Mouse (Mus musculus) adrenal gland, postnatal 14 days (tissue): Measurements from ENCODE around the gene Ntf3. TPM values are rescaled to one million over a fixed set of nuclear protein-coding genes. Genes with fewer than 3 reads are reported as not detected.

Experiments used
- DNase-seq: peaks from one replicate; pipeline ENCODE4 v3.0.0; 2021; ENCODE audit warnings: mixed read lengths
- total RNA-seq: library from RNA; stranded (reverse); gene quantifications from 2 replicates; pipeline ENCODE4 v1.2.3, GENCODE M21; 2021

The Ntf3 gene
- total RNA-seq, 1 experiment from 2014 or later: 2.1 TPM

DNA sequence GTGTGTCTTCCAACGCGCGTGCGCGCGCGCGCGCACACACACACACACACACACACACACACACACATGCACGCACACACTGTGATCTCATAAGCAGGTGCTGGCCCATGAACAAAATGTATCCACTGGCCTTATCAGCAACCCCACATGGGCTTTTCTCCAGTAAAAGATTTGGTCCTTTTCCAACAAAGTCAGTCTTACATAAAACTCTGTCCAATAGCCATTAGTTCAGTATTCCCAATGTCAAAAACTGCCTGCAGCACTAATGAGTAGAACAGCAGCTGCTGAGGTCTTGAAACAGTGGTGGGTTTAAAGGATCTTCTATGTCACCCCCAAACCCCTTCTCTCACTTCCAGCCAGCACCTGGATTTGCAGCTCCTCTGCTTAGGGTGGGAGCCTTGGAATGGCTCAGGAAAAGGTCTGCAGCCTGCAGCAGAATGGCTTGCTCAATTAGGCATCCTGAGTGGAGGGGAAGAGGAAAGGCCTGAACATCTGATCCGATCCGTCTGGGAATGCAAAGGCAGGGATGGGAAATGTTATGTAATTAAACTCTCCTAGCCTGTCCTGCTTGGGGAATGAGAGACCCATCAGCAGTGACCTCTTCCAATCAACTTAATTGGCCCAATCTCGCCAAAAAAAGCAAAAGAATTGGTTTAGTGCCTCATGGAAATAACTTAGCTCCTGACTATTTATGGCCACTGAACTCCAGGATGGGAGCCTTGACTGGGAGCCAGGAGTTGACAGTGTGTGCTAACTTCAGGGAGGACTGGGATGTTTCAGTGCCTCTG lies 7.2 kb downstream of the Ntf3 start:
- DNase-seq: peak; percentile 42

DNA sequence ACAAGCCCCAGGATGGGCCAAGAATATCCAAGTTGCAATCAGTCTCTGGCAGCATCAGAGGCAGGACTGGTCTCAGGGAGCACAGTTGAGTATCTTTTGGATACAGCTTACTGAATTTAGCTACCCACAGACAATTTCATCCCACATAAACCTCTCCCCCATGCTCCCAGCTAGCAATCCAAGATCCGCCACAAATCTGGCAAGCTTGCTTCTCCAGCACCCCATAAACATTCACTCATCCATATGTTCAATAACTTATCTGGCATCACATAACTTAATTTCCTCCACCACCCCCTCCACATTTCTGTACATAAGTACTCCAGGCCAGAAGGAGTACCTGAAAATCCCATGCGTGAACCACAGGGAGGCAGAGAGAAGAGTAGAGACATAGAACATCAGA lies 10.8 kb downstream of the Ntf3 start:
- DNase-seq: no peak

DNA sequence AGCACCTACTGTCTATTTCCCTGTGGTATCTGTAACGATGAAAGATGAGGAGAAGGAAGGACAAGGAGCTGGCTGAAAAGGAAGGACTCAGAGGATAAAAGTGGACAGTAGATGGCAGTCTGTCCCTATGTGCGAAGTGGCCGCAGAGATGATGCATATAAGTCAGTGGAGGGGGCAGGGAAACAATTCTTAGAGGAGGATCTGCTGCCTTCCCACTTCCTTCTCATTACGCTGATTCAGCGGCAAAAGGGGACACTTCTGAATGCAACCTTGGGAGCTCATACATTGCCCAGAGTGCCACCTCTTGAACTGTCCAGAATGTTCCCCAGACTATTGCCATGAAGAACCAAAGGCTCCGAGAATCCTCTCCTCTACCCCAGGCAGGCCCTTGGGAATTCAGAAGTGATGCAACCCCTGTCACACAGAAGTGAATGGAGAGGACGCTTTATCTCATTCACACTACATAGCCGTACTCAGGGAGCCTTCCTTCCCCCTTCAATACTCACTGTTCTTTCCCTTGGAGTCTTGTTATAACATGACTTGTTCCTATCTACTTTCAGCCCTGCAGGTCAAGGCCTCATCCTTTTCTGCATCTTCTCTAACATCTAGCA lies 12.2 kb downstream of the Ntf3 start:
- peak; percentile 50 for DNase-seq

DNA sequence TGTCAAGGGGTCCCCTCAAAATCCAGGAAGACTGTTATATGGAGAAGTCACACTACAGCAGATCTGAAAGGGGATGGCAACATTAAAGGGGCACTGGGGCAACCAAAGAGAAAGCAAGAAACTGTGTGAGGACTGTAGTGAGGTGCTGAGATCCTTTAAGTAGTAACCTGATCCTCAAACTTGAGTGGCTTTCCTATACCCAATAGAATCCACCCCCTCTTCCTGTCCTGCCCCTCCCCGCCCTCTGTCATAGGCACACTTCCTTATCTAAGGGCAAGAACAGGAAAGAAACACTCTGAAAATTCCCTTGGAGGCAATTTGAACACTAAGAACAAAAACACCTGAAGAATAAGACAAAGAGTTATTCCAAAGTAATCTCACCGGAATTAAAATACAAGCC lies 13.6 kb downstream of the Ntf3 start:
- no peak for DNase-seq

DNA sequence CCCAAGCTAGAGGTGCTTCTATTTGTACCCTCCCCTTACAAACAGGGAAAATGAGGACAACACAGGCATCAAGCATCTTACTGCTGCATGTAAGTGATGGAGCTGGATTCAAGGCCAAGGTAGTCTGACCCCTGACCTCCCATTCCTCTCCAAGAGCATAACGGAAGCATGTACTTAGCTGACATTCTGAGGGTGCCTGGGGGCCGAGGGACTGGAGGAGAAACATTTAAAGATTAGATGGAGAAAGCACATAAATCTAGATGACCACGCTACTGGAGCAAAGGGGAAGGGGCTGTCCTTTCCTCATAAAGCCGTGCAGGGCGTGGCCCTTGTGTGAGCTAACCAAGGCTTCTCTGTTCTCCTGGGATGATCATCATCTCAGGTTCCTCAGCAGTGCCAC lies 23.1 kb downstream of the Ntf3 start:
- no peak for DNase-seq

DNA sequence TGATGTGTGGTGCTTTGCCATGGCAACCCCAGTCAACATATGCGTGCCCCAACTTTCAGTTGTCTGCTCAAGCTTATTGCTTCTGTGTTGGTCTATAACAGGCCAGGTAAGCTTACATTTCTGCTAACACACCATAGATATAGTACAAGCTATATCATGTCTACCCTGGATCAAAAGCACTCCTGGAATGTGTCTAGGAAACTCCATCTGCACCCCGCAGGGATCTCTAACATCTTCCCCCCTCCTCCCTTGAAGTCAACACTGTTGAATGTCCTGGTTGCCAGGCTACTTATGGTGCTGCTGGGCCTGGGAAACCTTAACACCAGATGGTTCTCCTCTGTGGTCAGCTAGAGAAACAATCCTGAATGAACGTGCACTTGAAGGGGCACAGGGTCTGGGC lies 24.0 kb downstream of the Ntf3 start:
- no peak for DNase-seq

DNA sequence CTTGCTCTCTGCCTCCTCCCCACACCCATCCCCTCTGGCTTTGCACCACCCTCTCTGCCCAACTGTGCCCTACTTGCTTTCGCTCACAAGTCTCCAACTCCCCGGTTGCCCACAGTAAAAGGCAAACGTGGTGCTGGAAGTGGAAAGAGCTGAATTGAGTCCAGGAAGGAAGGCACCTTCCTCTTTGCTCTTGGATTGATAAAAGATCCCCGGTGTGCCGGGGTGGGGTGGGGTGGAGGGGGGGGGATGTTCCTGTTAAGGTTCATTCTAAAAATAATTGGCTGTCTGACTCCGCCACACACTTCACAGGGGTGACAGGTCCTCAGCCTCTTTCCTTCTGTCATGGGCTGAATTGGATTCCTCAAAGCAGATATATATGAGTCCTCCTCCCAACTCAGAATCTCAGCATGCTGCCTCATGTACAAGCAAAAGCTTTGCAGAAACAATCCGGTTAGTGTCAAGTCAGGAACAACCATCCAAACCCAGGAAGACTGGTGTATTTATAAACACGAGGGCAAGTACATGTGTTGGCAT lies 24.6 kb downstream of the Ntf3 start:
- DNase-seq: no peak

DNA sequence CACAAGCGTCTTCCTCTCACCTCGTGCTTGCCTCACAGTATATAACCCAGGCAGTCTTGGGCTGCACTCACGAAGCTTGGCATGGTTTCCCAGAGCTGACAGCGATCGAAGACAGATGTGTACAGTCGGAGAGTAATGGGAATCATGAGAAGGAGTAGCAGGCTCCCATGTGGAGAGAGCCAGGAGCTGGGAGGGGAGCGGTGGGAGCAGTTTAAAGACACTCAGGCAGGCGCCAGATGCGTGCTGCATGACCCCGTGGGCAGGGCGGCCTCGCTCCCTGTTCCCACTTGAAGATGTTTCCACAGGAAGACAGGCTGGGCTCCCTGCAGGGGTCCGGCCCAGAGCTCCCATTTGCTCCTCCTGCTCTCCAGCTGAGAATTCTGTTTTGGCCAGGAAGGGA lies 25.2 kb downstream of the Ntf3 start:
- peak; percentile 40 for DNase-seq

DNA sequence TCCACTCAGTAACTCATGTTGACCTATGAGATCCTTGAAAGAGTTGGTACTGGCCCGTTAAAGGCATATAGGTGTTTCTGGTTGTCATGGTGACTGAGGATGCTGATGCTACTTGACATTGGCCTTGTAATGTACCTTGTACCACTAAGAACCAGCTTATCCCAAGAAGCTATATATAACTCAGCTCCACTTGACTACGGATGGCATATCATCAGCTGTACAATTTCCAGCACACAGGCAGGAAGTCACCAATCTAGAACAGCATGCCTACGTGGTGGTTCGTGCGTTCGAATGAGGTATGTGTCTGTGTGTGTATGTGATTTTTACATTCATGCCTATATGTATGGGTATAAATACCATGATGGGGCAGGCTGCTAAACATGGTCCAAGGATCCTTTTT lies 25.7 kb downstream of the Ntf3 start:
- no peak for DNase-seq

DNA sequence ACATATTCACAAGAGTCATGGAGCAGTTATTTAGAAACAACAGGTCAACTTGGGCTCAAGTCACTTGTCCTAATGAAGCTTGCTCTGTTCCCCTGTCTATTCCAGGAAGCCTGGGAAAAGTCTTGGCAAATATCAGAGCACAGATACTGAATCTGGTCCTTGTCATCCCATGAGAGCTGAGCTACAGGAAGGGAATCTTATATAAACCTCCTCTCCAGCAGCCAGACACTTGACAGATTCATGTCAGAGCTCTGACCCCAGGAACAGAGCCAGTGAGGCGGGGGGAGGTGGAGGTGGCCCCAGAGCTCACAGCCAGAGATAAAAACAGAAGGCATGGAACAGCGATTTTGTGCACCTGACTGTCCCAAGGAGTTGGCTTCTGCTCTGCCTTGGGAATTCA lies 26.3 kb downstream of the Ntf3 start:
- DNase-seq: no peak

DNA sequence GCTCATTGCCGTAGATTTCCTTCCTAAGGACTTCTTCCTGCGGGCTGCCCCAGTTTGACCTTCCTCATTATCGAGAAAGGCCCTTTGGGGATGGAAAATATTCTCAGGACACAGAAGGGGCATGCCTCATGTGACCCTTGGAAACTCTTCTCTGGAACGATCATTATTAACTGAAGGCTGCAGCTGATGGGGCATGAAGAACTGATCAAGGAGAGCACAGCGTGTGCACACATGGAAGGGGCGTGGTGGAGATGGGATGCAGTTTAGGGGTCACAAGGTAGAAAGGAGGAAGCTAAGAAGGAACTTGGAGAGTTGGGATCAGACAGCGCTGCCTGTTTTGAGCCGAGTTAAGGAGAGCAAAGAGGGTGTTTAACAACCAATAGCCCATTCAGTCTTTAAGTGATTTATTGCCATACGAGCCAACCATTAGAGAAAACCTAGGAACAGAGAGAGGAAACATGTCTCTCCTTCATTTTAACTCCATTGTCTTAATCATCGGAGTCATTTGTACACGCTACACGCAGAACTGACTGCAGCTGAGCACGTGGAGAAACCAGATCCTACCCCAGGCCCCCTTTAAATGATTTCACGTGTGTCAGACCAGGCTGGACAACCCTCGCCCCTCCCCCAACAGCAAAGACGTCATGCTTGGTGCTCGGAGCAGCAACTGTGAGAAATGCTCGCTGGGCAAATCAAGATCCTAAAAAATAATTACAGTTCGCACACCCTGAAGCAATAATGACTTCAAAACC lies 32.4 kb downstream of the Ntf3 start:
- no peak for DNase-seq

DNA sequence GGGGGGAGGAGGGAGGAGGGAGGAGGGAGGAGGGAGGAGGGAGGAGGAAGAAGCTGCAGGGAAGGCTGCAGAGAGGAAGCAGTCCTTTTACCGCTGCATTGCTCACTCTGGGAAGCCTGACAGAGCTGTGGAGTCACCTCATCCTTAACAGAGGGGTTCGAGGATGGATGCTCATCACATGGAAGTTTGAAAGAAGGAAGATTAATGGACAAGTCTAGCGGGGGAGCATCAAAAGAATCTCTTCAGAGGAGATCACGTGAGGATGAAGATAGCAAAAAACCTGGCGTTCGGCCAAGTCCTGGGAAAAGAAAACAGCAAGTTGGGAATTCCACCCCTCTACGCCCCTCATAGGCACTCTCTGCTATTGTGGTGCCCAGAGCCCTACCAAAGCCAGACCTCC lies 38.5 kb downstream of the Ntf3 start:
- DNase-seq: peak; percentile 15

DNA sequence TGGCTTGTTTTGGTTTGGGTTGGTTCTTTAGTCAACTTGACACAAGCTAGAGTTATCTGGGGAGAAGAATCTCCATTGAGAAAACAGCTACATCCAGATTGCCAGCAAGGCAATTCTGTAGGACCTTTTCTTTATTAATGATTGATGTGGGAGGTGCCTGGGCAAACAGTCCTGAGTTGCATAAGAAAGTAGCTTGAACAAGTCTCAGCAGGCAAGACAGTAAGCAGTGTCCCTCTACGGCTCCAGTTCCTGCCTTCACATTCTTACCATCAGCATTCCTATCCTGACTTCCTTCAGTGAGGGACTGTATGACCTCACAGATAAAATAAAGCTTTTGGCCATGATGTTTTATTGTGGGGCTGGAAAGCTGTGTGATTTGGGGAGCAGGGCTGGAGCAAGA lies 48.5 kb downstream of the Ntf3 start:
- DNase-seq: no peak

DNA sequence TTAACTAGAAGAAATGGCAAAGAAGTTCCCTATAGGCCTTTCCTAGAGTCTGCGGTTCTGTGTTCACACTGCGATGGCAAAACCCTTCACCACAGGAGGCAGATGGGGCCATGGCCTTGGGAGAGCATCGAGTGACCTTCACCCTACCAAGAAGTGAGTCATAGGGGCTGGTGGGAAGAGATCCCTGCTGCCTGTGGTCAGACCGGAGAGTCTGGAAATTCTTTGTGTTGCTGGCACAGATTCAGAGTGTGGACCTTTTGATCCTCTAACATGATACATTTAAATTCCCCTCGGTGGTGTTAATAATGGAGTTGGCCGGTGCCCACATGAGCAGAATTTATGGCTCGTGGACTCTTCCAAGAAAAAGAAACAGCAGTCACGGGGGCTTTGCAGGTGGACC lies 49.5 kb downstream of the Ntf3 start:
- DNase-seq: peak; percentile 23

DNA sequence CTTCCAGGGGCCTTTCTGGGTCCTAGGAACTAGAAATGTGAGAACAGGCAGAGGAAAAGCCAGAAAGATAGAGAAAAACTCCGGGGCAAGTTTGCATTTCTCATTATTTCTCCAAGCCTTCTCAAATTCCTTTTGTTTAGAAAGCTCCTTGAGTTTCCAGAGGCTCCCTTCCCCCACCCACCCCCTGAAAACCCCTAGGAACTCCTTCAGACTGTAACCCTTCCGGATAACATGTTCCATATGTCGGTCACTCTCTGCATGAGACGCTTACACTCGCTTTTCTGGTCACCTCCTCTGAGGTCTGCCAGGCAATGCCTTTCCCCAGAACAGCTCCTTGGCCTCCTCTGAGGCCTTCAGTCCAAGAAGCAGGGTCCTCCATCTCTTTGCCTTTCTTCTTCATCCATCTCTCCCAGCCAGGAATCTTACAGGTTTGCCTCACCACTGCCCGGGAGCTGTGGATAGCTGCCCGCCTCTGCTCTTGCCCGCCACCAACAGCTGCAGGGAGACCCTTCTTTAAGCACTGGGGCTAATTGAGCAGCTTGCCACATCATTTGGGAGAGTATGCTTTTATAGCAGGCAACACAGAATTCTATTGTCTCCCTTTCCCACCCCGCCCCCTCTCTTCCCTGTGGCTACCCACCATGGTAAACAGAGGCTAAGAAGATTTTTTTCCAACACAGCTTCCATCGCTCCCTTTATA lies 51.6 kb downstream of the Ntf3 start:
- no peak for DNase-seq

DNA sequence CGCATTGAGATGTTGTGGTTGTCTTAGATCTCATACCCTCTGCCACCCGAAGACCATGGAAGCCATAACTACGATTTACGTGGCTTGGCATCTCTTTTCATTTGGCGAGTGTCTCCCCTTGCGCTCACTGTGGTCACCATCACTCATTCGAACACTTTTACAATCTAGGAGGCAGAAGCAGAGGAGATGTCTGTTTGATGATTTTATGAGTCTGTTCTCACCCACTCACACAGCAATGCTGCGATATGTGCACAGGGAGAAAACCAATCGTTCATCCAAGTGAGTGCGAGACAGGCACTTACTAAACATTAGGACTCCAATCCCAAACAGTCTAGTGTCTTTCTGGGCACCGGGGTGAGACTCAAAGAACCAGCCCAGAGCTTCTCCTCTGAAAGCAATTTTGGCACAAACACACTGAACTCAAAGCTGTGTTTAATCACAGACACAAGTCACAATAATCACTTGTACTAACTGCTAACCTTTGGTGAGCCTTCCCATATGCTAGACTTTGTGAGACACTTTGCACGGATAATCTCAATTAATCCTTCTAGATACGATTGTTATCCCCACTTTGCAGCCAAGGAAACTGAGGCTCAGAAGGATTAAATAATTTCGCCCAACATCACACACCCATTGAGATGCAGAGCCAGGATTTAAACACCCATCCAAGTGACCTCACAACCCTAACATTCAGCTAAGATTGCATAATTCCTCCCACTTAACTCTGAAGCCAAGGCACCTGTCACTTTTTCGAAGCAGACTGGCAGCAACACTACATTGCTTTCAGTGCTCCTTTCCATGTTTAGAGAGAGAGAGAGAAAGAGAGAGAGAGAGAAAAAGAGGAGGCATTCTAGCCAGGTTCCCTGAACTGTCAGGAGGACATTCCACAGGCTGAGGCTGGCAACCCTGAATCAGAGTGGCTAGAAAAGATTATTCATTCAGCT lies 55.5 kb downstream of the Ntf3 start:
- DNase-seq: no peak

DNA sequence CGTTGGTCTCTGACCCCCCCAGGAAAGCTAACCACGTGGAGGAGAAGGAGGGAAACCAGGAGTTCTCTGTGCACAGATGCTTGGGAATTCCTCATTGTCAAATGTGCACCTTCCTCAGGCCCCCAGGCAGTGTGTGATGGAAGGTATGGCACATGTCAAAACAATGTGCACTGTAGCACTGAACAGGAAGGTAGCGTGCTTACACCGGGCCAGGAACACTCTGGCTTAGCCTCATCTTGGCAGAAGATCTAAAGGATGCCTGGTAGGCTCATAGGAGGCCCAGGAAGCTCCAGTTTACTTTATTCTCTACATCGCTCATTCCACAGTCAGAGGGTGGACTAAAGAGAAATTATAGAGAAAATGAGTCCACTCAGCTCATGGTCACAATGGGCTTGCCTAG lies 57.5 kb downstream of the Ntf3 start:
- no peak for DNase-seq

DNA sequence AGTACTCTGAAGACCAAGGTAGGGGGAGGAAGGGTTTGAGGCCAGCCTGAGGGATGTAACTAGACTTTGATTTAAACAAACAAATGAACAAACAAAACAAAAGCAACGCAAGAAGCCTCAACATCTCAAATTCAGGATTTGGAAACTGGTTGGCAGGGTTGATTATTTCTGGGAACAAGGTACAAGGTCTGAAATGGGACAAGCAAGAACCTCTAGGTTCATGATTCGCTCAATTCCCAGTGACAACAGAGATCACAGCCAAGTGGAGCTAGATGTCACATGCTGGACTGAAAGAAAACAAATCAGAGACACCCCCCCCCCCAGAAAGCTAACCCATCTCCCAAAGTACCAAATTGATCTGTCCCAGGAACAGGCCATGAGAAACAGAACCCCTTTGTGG lies 57.9 kb downstream of the Ntf3 start:
- no peak for DNase-seq

DNA sequence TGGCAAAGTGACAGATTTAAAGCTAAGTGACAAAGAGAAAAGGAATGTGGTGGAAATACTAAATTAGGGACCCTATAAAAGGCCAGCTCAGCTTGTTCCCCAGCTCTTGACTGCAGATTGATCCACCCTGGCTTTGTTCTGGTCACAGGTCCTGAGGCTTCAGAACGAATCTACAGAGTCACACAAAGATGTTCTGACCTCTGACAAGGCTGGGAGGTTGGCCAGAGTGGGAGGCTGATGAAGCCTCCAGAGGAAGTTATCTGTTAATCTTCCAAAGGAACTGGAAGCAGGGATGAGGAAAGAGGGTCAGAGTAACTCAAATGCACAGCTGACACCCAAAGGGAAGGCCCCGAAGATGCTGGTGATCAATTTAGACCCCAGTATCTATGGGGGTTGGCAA lies 59.3 kb downstream of the Ntf3 start:
- DNase-seq: peak; percentile 9

DNA sequence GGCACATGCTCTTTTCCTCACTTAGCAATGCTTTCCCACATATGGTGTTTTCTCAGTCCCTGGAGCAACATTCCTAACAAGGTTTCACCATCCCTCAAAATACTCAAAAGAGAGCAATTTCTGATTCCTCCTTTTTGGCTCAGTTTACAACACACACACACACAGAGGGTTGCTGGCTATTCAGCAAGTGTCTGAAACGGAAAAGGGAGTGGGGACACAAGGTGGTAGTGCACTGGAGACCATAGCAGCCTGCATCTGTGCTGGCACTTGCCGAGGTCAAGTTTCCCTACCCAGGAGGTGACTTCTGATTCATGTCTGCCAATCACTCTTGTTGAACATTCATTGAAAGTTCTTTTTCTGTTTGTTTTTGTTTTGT lies 59.9 kb downstream of the Ntf3 start:
- DNase-seq: no peak

DNA sequence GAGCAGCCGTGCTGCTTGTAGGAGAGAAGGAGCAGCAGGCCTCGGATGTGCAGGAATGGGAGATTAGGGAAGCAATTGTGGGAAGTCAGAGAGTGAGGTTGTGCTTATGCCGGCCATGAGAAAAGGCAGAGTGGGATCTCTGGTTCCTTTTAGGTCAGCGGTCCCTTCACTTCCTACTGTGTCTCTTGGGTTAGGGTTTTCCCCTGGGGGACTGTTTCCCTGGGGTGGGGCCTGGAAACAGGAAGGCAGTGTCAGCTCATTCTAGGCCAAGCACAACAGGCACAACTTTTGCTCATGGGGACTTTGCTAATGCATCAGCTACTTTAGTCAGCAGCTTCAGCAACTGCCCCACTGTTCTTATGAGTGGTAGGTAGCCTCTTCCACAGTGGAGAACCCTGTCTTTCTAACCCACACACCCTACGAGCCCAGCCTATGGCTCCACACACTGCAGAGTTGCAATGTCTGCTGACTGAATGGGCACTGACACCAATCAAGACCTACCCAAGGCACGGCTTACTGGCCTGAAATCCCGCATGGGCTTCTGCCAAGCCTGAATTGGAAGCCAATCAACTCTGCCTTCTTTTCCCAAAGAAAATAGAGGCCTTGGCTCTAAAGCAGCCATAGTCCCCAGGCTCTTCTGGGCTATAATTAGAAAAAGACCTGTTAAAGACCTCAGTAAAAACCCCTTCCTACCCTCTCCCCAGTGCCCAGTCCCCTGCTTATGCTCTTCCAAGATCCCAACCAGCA lies 60.5 kb downstream of the Ntf3 start:
- DNase-seq: peak; percentile 55
